Mouse (Mus musculus) frontal cortex, postnatal 25 days (tissue): Measurements from ENCODE around the gene Magel2.

Experiments
- DNase-seq, 2 experiments: peaks; one replicate each; pipeline ENCODE4 v3.0.0; 2022; ENCODE audit warnings: low spot score in 2 of 2

The Magel2 gene

DNA sequence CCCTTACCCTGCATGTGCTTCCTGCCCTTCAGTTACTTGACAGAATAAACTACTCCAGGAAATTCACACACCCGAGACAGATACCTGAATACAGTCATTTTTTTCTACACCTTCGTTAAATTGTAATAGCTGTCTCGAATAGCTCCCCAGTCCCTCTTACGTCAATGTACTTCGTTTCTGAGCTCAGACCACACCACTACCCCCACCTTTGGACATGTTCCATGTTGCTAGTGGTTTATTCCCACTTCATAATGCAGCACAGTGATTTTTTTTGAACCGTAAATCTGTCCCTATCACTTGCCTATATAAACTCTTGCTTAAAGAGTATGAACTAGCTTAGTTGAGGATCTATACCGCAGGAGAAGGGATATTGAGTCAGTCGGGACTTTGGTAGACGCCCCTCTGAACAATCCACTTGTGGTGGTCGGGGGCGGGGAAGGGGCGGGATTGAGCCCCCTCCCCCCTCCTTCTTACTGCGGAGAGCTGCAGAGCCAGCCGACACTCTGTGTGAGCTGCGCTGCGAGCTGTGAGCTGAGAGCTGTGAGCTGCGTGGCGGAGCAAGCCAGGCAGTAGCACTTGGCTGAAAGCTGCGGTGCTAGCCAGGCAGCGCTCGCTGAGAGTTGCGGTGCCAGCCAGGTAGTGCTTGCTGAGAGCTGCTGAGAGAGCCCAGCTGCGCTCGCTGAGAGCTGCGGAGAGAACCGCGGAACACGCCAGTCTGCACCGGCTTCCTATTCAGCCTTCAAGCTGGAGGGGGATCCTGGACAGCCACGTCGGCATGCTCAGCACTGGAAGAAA lies at the start of gene Magel2:
Gene Magel2 (plus strand): TSS at position 501 of the 795 bp plus-strand sequence.
- DNase-seq: no peak

DNA sequence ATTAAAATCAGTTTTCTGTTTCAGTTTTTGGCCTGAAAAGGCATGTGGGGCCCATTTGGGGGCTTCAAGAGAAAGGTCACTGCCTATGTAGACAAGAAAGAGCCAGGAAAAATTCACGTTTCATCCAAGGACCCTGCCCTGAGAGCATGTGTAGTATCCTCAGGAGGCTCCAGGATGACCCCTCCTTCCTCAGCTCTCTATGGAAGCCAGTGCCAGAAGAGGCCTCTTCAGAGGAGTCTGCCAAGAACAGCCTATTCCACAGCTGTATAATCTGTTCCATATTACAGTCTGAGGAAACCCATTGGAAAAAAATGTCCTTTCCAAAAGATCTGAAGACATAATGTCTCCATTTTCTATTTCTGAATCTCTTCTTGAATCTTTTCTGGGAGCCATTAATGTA lies 31.4 kb upstream of the Magel2 start:
- DNase-seq: no peak

DNA sequence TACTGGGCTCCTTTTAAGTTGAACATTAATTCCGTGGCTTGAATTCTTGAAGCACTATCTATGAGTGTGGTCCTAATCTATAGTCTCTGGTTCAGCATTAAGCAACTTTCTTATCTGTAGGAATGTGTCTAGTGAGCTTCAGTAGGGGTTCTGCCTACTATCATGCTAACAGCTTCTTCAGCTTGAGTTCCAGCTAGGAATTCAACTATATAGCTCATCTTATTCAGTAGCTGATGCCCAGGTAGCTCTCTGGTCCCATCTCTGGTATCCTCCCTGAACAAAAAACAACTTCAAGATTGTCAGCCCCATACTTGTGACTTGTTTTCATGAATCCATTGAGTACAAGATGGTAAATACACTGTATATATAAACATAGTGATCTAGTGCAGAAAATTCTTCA lies 30.5 kb upstream of the Magel2 start, which contains the start of gene Ndn:
Gene Ndn (plus strand): TSS at position 301 of the 400 bp plus-strand sequence.
- no peak for DNase-seq

DNA sequence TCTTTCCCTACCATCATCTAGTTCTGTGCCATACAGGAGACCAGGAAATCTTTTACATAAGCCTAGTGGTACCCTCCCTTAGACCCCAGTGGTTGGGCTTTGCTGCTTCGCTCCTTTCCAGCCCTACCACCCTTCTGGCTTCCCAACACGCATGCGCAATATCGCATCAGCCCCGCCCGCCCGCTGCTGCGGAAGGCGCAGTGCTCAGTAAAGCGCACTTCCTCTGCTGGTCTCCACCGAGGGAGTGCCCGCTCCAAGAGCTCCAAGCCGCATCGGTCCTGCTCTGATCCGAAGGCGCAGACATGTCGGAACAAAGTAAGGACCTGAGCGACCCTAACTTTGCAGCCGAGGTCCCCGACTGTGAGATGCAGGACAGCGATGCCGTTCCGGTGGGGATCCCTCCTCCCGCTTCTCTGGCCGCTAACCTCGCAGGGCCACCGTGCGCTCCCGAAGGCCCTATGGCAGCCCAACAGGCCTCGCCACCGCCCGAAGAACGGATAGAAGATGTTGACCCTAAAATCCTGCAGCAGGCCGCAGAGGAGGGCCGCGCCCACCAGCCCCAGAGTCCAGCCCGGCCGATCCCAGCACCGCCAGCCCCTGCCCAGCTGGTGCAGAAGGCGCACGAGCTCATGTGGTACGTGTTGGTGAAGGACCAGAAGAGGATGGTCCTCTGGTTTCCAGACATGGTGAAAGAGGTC lies 28.6 kb upstream of the Magel2 start:
- DNase-seq: peak; percentile 49 to 65

DNA sequence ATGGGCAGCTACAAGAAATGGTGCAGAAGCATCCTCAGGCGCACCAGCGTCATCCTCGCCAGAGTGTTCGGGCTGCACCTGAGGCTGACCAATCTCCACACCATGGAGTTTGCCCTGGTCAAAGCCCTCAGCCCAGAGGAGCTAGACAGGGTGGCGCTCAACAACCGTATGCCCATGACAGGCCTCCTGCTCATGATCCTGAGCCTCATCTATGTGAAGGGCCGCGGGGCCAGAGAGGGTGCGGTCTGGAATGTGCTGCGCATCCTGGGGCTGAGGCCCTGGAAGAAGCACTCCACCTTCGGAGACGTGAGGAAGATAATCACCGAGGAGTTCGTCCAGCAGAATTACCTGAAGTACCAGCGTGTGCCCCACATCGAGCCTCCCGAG lies 28.0 kb upstream of the Magel2 start:
- DNase-seq: peak; percentile 5

DNA sequence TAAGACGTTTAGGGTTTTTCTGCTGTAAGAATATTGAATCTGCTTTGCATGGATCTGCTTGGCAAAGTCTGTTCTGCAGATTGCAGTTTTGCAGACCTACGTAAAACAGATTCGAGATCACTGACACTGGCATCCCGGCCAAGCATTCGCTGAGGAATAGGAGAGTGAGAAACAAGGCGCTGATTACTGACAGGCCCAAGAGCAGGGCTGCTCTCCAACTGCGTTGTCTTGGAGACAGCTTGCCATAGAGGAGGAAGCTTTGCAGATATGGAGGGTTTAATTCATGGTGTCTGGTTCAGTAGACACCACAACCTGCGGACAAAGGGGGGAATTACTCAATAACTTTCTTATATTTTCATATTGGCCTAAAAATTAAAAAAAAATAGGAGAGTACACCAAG lies 25.5 kb upstream of the Magel2 start:
- no peak for DNase-seq

DNA sequence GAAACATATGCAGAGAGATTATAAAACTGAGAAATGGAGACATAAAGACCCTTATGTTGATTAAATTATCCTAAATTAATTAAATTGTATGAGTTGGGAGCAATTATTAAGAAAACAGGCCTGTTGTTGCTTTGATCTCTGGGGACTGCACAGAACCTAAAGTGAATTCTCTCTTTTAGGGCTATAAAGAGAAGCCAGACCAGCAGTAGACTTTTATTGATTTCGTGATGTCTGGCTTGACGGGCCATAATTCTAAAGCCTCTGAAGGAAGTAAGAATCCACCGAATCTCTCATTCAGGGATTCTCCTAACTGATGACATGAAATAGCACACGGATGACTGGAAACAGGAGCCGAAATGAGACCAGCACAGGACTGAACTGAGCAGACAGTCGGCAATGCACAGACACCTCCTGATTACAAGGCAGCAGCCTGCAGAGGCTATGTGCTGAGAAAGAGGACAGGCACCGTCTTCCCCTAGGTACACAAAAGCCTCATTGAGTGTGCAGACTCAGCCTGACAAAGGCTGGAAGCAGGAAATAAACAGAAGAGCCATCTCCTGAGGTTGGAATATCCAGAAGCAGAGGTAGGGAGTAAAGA lies 11.7 kb upstream of the Magel2 start:
- no peak for DNase-seq

DNA sequence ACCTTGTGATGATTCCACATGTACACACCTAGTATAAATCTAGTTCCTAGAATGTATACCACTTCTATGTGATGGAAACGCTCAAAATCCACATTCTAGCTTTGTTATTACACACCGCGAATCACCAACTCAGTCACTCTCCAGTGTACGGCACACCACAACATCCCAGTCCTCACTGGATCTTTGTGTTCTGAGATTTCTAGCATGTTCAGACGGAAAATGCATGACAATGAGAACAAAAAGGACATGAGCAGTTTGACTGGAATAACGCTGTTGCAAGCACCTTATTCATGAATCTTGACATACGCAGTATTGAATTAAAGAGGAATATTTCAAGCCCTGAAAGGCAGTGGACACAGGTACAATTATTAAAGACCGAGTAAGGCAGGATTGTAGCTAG lies 10.1 kb upstream of the Magel2 start:
- DNase-seq: no peak

DNA sequence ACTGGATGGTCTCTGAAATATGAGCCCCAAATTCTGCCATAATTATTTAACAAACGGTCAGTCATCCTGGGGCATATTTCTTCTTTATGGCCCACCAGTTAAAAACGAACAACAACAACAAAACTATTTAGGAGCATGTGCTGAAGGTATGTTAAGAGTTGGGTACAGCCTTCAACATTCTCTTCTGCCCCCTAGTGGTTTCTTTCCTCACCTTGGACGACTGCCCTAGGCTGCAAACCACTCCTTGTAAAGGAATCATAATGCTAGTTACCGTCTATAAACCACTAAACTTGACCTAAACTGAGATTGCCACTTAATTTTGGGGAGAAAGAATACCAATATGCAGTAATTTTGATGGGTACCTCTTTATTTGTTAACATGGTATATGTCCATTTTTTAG lies 1.2 kb upstream of the Magel2 start:
- DNase-seq: no peak

DNA sequence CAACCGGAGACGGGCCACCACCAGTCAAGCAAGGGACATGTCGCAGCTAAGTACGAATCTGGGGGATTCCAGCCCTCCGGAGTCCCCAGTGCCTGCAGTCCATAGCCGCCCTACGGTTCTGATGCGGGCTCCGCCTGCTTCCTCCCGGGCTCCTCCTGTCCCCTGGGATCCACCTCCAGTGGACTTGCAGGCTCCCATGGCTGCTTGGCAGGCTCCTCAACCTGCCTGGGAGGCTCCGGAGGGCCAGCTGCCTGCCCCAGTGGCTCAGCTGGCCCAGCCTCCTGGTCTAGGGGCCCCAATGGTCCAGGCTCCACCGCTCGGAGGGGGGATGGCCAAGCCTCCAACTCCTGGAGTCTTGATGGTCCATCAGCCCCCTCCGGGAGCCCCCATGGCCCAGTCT lies 503 bp downstream of the Magel2 start:
- no peak for DNase-seq

DNA sequence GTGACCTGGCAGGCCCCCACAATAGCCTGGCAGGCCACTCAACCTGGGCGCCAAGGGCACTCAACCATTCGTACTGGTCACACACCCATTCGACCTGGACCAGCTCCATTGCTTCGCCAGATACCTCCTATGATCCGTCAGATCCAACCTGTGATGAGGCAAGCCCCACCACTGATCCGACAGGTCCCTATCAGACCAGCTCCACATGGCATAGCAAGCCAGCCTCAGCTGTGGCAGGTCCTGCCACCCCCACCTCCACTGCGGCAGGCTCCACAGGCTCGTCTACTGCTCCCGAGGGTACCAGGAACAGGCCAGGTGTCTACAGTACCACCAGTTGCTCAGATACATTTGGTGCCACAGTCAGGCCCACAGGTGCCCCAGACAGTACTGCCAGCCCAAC lies 1.7 kb downstream of the Magel2 start:
- no peak for DNase-seq

DNA sequence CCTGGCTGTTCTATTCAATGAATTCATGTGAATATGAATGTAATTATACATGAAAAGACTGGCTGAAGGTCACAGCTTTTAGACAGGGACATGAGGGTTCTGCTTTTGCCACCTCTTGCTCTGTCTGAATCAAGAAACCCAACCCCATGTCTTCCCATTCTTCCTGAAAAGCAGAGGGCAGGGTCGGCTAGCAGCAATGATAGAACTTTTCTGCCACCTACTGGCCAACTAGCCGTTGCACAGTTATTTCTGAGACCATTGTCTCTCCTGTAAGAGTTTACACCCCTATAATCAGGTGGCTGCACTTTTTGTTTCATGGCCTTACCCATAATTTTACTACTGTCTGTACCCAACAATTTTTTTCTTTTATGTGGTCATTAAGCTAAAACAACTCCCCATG lies 5.6 kb downstream of the Magel2 start:
- DNase-seq: no peak

DNA sequence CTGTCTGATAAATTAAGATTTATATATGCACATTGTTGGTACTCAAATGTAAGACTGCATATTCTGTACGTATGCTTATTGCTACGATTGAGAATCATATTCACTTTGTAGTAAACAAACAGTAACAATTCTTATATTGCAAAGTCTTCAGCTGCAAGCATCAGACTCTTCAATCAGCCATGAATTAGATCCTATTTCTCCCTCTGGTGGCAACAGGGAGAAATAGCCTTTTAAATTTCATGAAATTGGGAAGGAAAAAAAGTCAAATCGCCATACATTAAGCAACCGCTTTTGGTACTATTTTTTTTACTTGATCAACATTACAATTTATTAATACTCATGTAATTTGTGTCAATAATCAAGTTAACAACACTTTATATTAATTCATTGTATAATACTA lies 11.5 kb downstream of the Magel2 start:
- no peak for DNase-seq

DNA sequence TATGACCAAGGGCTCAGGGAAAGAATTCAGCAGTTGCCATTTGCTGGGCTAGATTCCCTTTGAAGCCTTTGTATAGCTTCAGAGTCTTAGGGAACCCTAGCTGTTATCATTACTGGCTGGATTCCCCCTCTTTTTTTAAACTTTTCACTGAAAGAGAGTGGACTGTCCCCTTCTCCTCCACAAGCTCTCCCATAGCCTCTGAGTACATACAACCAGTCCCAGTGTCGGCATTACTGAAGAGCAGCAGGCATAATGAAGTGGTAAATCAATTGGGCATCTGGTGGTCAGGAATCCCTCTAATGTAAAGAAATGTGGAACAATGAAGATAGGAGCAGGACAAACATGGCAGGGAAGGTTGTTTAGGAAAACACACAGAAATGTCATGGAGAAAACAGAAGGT lies 15.4 kb downstream of the Magel2 start:
- no peak for DNase-seq

DNA sequence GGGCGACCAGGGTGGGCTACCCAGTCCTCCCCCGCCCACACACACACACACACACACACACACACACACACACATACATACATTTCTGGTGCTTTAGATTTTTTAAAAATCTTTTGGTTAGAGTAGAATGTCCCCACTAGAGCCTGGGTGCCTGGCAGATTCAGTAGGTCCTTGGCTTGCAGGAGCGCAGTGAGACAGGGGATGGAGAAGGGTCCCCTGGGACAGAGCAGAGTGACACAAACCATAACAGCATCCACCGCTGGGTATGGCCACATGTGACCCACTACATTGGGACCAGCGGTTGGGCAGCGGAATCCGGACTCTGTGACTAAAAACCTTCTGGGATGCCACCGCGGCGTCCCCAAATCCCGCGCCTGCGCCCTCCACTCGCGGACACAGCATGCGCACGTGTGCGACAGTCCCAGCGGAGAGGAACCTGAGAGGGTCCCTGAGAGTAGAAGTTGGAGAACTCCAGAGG lies 29.8 kb downstream of the Magel2 start:
- DNase-seq: peak in 1 of 2 experiments; percentile 10

DNA sequence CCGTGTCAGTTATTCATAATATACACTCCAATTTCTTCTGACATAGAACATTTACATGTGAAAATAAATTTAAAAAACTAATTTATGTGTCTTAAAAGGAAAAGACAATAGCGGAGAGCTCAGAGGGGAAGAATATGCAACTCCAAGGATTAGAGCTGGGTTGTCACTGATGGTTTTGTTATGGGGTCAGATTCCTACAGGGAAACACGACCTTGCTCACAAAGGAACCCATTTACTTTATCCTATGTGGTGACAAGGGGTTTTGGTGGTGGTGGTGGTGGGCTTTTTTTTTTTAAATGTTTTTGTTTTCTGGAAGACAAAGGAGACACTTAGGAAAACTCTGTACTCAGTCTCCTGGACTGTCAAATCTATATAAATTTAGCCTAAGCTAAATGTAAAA lies 31.0 kb downstream of the Magel2 start:
- no peak for DNase-seq

DNA sequence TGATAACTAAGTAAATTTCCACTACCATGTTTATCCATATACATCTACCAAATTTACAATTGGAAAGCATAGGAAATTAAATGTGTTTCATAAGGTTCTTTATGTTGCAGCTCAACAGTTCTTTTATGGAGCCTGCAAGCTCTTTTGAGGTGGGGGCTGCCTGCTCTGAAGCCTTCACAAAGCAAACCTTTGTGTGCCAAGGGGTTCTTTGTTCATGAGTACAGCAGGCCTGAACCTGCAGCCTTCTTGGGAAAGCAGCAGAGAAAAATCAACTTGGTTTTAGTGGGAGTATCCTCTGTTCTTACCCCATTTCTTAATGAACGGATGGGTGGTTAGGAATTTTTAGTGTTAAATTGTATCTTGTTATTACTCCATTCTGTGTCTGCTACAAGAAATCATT lies 38.4 kb downstream of the Magel2 start:
- DNase-seq: no peak

DNA sequence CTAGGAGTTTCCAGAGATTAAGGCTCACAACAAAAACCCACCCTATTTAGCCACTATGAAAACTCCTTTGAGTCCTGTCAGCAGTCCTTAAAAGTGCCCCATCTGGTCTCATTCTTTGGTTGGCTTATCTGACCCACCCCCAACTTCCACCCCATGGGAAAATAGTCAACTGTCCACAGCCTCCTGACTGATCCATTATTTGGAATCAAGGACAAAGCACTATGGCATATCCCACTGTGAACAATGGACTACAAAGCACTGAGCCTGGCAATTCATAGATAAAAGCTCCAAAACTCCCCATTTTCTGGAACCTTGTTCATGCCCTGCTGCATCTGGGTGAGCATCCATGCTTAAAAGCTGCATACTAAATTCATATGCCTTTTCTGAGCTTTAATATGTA lies 39.4 kb downstream of the Magel2 start:
- no peak for DNase-seq

DNA sequence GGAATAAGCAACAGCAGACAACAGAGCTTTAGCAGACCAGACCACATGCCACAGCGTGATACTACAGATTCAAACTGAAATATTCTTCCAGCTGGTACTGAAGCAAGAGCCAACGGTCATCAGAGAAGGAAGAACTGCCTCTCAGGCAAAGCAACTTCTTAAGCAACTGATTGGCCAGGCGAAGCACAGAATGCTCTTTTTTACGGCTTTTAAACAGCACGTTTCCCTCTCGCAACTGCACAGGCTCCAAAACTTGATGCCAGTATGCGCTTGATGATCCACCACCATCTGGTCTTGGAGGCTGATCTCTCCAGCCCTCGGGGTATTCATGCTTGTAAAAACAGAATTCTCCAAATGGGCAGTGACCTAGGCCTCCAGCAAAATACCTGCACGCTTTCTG lies 41.5 kb downstream of the Magel2 start:
- no peak for DNase-seq

DNA sequence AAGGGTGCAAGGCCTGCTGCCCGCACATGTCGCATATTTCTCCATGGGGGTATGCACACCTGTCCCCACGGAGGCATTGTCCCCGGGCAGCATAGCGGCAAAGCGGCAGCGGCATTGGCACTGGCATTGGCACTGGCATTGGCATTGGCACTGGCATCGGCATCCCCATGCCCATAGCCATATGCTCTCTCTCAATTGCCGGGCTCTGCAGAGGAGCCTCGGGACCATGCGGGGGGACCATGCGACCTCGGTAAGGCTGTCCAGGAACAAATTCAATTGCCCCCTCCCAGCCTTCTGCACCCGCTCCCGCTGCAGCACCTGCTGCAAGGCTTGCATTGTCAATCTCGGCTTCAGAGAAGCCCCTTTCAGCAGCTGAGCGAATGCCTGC lies 42.3 kb downstream of the Magel2 start:
- no peak for DNase-seq

DNA sequence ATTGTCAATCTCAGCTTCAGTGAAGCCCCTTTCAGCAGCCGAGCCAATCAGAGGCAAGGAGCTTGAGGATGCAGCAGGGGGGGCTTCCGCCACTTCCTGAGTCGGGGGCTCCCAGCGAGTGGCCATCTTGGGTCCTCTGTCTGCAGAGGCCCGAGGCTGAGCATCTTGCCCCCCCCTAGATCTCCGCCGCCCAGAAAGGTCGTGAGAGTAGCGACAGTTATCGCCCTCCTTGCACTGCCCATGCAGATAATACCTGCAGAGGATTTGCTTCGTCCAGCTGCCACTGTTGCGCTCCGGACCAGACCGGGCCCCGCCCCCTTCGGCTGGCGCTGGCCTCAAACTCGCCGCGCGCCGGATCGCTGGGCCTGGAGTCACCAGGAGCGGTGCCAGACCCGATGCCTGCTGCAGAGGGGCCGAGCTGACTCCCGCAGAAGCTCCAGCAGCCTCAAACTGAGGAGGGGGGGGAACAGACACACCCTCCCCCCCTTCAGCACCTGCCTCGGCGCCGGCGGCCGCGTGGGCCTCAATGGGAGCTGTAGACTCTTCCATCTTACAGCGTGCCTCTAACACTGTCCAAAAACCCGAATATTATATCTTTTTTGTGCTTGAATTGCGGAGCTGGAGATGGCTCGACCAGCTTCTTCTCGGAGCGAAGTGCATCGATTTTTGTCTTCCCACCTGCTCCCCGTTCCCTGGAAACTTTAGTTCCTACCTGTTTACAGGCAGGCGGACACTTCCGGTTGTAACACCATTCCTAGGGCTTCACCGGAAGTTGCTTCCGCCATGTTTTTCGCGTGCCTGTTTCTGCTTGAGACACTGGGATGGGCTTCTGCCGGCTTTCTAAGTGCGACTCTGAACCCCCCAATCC lies 42.9 kb downstream of the Magel2 start, which contains the start of gene Mkrn3:
Gene Mkrn3 (minus strand): TSS at position 647 of the 868 bp plus-strand sequence.
- DNase-seq: peak; percentile 32 to 55

DNA sequence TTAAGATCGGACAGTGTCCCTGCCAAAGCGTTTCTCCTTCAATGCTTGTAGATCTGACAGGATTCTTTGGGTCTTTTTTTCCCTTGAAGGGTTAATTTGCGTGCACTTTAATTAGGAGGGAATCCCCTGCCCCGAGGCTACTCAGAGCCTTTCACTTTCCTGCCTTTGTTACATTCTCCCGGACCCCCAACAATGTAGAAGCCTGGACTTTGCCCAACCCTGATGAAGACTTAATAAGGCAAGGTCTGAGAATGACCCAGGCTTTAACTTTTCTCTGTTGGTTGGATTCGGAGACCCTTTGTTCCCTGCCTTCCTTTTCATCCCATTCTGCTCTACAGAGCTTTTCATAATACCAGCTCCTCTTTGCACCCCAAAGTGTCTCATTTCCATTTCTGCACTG lies 43.8 kb downstream of the Magel2 start:
- DNase-seq: no peak
